Mouse (Mus musculus) limb, embryonic 13.5 days (tissue): ENCODE data around the gene Ttc27. TPM values are rescaled to one million over a fixed set of nuclear protein-coding genes. Genes with fewer than 3 reads are reported as not detected.
A peak's percentile ranks its signal among the peaks of the same experiment; 100 is the strongest.

ENCODE experiments used
- ATAC-seq: fragments of 200-750 bp; cut with Nextera tagmentation; 2 replicates; pipeline ENCODE4 v1.8.0; 2017; ENCODE audit warnings: low read depth, moderate number of reproducible peaks, moderate TSS enrichment; ENCODE audit not compliant: low FRiP score
- H3K27ac ChIP-seq: fragments of 300-500 bp; sonication (generic); 2 replicates; pipeline ENCODE4 v1.5.1; 2015; ENCODE audit warnings: inconsistent platforms, mild to moderate bottlenecking, moderate library complexity
- H3K27me3 ChIP-seq: fragments of 300-500 bp; sonication (generic); 2 replicates; pipeline ENCODE4 v1.6.1; 2015; ENCODE audit warnings: mild to moderate bottlenecking, inconsistent platforms
- H3K36me3 ChIP-seq: fragments of 300-500 bp; sonication (generic); 2 replicates; pipeline ENCODE4 v1.6.1; 2015; ENCODE audit warnings: inconsistent platforms, mild to moderate bottlenecking, moderate library complexity
- H3K4me1 ChIP-seq: fragments of 300-500 bp; sonication (generic); 2 replicates; pipeline ENCODE4 v1.6.1; 2015; ENCODE audit warnings: inconsistent platforms
- H3K4me2 ChIP-seq: fragments of 300-500 bp; sonication (generic); replicated peaks from 2 replicates; pipeline ENCODE4 v1.6.1; 2015; ENCODE audit warnings: inconsistent platforms, mild to moderate bottlenecking, moderate library complexity
- H3K4me3 ChIP-seq: fragments of 300-500 bp; sonication (generic); 2 replicates; pipeline ENCODE4 v1.5.1; 2015; ENCODE audit warnings: moderate library complexity, mild to moderate bottlenecking, inconsistent platforms
- H3K9ac ChIP-seq: fragments of 300-500 bp; sonication (generic); 2 replicates; pipeline ENCODE4 v1.6.1; 2015; ENCODE audit warnings: mild to moderate bottlenecking, inconsistent platforms
- H3K9me3 ChIP-seq: fragments of 300-500 bp; sonication (generic); 2 replicates; pipeline ENCODE4 v1.6.1; 2016; ENCODE audit warnings: inconsistent platforms
- WGBS: fragments of 180-500 bp; shearing (Covaris S2); methylation state at CpG from one replicate; pipeline ENCODE4 v1.1.7; 2015; 5-methylcytosine and 5-hydroxymethylcytosine counted together
- polyA plus RNA-seq: library from polyadenylated mRNA; unstranded; fragments of >200 nt; fragmentation: Nextera tagmentation; extraction: Ambion mirVana; gene quantifications from 2 replicates; pipeline ENCODE4 v1.2.1, GENCODE M21; 2015

Ttc27 gene
- polyA plus RNA-seq, 1 experiment from 2014 or later, result 23.4 TPM

- no peak overlapping the region for H3K27ac ChIP-seq
Observed at GRCm38 (mm10) chr17:74803835-74804234, 86.3 kb downstream of the Ttc27 start.

GRCm38 (mm10) chr17:74804321-74804930, 86.9 kb downstream of the Ttc27 start:
- WGBS, result 49% methylated on average over 9 of the region's 9 CpGs
- ATAC-seq, result no peak
- no peak overlapping the region for H3K27ac ChIP-seq

More at GRCm38 (mm10) chr17:74803835-74804234, 86.3 kb downstream of the Ttc27 start:
- H3K36me3 ChIP-seq, result peaks cover 3% of the 10 kb centered on the region; the same call in 1 of the 2 replicates
- H3K9ac ChIP-seq, result no peak overlapping the region
- WGBS, result 92% methylated on average over 2 of the region's 2 CpGs
- no peak overlapping the region for H3K4me2 ChIP-seq
- no peaks in the 10 kb centered on the region for H3K27me3 ChIP-seq
- H3K4me3 ChIP-seq, result no peak overlapping the region
- no peak for ATAC-seq
- H3K4me1 ChIP-seq, result peaks cover 31% of the 10 kb centered on the region
- H3K9me3 ChIP-seq, result no peaks in the 10 kb centered on the region

GRCm38 (mm10) chr17:74807509-74808248, 90.1 kb downstream of the Ttc27 start:
- Histone ChIP-seq H3K9me3 (no peaks in the 10 kb centered on the region), H3K4me3 (no peak overlapping the region), H3K4me1 (peaks cover 21% of the 10 kb centered on the region), H3K27me3 (no peaks in the 10 kb centered on the region), H3K36me3 (no peaks in the 10 kb centered on the region), H3K27ac (no peak overlapping the region), H3K4me2 (no peak overlapping the region), H3K9ac (no peak overlapping the region)
- ATAC-seq, result no peak
- WGBS, result 75% methylated on average over 9 of the region's 9 CpGs

More at GRCm38 (mm10) chr17:74804321-74804930, 86.9 kb downstream of the Ttc27 start:
- Histone ChIP-seq H3K36me3 (peaks cover 2% of the 10 kb centered on the region; the same call in 1 of the 2 replicates), H3K4me3 (no peak overlapping the region), H3K4me2 (no peak overlapping the region), H3K27me3 (no peaks in the 10 kb centered on the region), H3K4me1 (peaks cover 31% of the 10 kb centered on the region), H3K9ac (no peak overlapping the region), H3K9me3 (no peaks in the 10 kb centered on the region)

- no peak overlapping the region for H3K9ac ChIP-seq
- no peak overlapping the region for H3K4me3 ChIP-seq
- peaks cover 17% of the 10 kb centered on the region for H3K4me1 ChIP-seq
- WGBS, result 71% methylated on average over 1 of the region's 1 CpGs
- ATAC-seq, result no peak
- H3K4me2 ChIP-seq, result no peak overlapping the region
- H3K36me3 ChIP-seq, result no peaks in the 10 kb centered on the region
- no peak overlapping the region for H3K27ac ChIP-seq
- H3K9me3 ChIP-seq, result no peaks in the 10 kb centered on the region
- no peaks in the 10 kb centered on the region for H3K27me3 ChIP-seq
Observed at GRCm38 (mm10) chr17:74808330-74808729, 90.8 kb downstream of the Ttc27 start.

GRCm38 (mm10) chr17:74808901-74809300, 91.4 kb downstream of the Ttc27 start:
- Histone ChIP-seq H3K4me1 (peaks cover 16% of the 10 kb centered on the region), H3K4me2 (no peak overlapping the region), H3K9ac (no peak overlapping the region), H3K27ac (no peak overlapping the region), H3K9me3 (no peaks in the 10 kb centered on the region), H3K36me3 (no peaks in the 10 kb centered on the region), H3K4me3 (no peak overlapping the region), H3K27me3 (no peaks in the 10 kb centered on the region)
- 90% methylated on average over 4 of the region's 4 CpGs for WGBS
- ATAC-seq, result no peak

GRCm38 (mm10) chr17:74810892-74811625, 93.5 kb downstream of the Ttc27 start:
- no peaks in the 10 kb centered on the region for H3K36me3 ChIP-seq
- H3K4me2 ChIP-seq, result no peak overlapping the region
- ATAC-seq, result peak; percentile 83
- no peaks in the 10 kb centered on the region for H3K9me3 ChIP-seq
- WGBS, result 5% methylated on average over 3 of the region's 3 CpGs
- H3K27ac ChIP-seq, result no peak overlapping the region
- H3K27me3 ChIP-seq, result no peaks in the 10 kb centered on the region
- H3K9ac ChIP-seq, result no peak overlapping the region
- no peak overlapping the region for H3K4me3 ChIP-seq
- H3K4me1 ChIP-seq, result peaks cover 8% of the 10 kb centered on the region

GRCm38 (mm10) chr17:74819711-74820110, 102.2 kb downstream of the Ttc27 start:
- no peaks in the 10 kb centered on the region for H3K4me1 ChIP-seq
- ATAC-seq, result no peak
- WGBS, result 88% methylated on average over 2 of the region's 2 CpGs
- no peak overlapping the region for H3K4me2 ChIP-seq
- H3K27me3 ChIP-seq, result no peaks in the 10 kb centered on the region
- no peak overlapping the region for H3K9ac ChIP-seq
- no peak overlapping the region for H3K27ac ChIP-seq
- H3K4me3 ChIP-seq, result no peak overlapping the region
- peaks cover 3% of the 10 kb centered on the region for H3K9me3 ChIP-seq
- 0 out of 2 replicates have a peak, but pooled peaks cover 5% of the 10 kb centered on the region for H3K36me3 ChIP-seq

GRCm38 (mm10) chr17:74830851-74831250, 113.3 kb downstream of the Ttc27 start:
- WGBS, result 92% methylated on average over 2 of the region's 2 CpGs
- ATAC-seq, result no peak
- Histone ChIP-seq H3K4me3 (no peak overlapping the region), H3K27ac (no peak overlapping the region), H3K36me3 (no peaks in the 10 kb centered on the region), H3K4me2 (no peak overlapping the region), H3K9me3 (peaks cover 5% of the 10 kb centered on the region; the same call in 1 of the 2 replicates), H3K4me1 (0 out of 2 replicates have a peak, but pooled peaks cover 7% of the 10 kb centered on the region), H3K9ac (no peak overlapping the region), H3K27me3 (no peaks in the 10 kb centered on the region)

- Histone ChIP-seq H3K27ac (no peak overlapping the region), H3K9me3 (no peaks in the 10 kb centered on the region), H3K4me2 (no peak overlapping the region), H3K4me1 (peaks cover 23% of the 10 kb centered on the region), H3K36me3 (no peaks in the 10 kb centered on the region), H3K4me3 (no peak overlapping the region), H3K27me3 (no peaks in the 10 kb centered on the region), H3K9ac (no peak overlapping the region)
- no peak for ATAC-seq
- 76% methylated on average over 3 of the region's 3 CpGs for WGBS
Observed at GRCm38 (mm10) chr17:74841721-74842120, 124.2 kb downstream of the Ttc27 start.

- peaks cover 23% of the 10 kb centered on the region for H3K4me1 ChIP-seq
- H3K4me3 ChIP-seq, result no peak overlapping the region
- no peaks in the 10 kb centered on the region for H3K9me3 ChIP-seq
- WGBS, result 95% methylated on average over 3 of the region's 3 CpGs
- no peaks in the 10 kb centered on the region for H3K27me3 ChIP-seq
- H3K27ac ChIP-seq, result no peak overlapping the region
- H3K4me2 ChIP-seq, result no peak overlapping the region
- H3K36me3 ChIP-seq, result no peaks in the 10 kb centered on the region
- no peak overlapping the region for H3K9ac ChIP-seq
- no peak for ATAC-seq
Observed at GRCm38 (mm10) chr17:74842603-74843002, 125.1 kb downstream of the Ttc27 start.

GRCm38 (mm10) chr17:74843486-74843885, 126.0 kb downstream of the Ttc27 start:
- no peak overlapping the region for H3K4me2 ChIP-seq
- H3K4me1 ChIP-seq, result peaks cover 23% of the 10 kb centered on the region
- H3K27me3 ChIP-seq, result no peaks in the 10 kb centered on the region
- H3K36me3 ChIP-seq, result no peaks in the 10 kb centered on the region
- 90% methylated on average over 6 of the region's 6 CpGs for WGBS
- ATAC-seq, result no peak
- H3K27ac ChIP-seq, result no peak overlapping the region
- H3K9ac ChIP-seq, result no peak overlapping the region
- no peak overlapping the region for H3K4me3 ChIP-seq
- H3K9me3 ChIP-seq, result no peaks in the 10 kb centered on the region
